Mouse (Mus musculus): Measurements from ENCODE around the gene Serinc2.

- TF ChIP-seq CTCF (IDR thresholded peaks at IDR 0.05) (no peak), EP300 (IDR thresholded peaks at IDR 0.05; ENCODE audit: insufficient read depth, low read depth, low read length) (no peak)
Measured at GRCm38 (mm10) chr4:130264131-130264530, 14.9 kb downstream of the Serinc2 start.

All from heart, adult 2 months (tissue).